Mouse (Mus musculus) ES-E14 (cell line): ENCODE results near the gene Wdpcp.

Experiments
- CHD2 ChIP-seq: IDR thresholded peaks from 2 replicates; pipeline ENCODE4 v1.6.1; 2014; ENCODE audit warnings: mild to moderate bottlenecking, low read depth, low read length, inconsistent platforms
- HCFC1 ChIP-seq: IDR thresholded peaks from 2 replicates; pipeline ENCODE4 v1.6.1; 2012; ENCODE audit warnings: low read length, inconsistent platforms, borderline replicate concordance; ENCODE audit not compliant: insufficient read depth
- ZC3H11A ChIP-seq: IDR thresholded peaks from 2 replicates; pipeline ENCODE4 v1.6.1; 2012; ENCODE audit warnings: low read depth, mild to moderate bottlenecking, inconsistent platforms, low read length, borderline replicate concordance
- ZNF384 ChIP-seq: IDR thresholded peaks from 2 replicates; pipeline ENCODE4 v1.6.1; 2012; ENCODE audit warnings: low read depth, low read length, inconsistent platforms

DNA sequence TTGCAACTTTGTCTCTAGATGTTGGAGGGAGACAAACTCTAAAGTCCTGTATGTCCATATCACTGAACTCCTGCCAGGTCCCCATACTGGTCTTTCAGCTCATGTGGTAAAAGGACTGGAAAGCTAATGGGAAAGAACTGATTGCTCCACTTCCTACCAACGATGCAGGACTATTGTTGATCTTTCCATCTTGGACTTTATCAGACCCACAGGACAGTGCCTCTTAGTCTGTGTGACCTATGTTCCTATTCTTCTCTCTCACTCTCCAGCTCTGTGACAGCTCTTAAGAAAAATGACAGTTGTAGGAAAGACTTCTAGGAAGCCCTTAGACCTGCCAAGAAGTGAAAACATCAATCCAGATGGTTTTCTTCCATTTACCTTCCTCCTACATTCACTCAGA, 25.4 kb upstream of the Wdpcp start:
- TF ChIP-seq ZNF384 = no peak
- no peak for TF ChIP-seq HCFC1
- no peak for TF ChIP-seq CHD2
- TF ChIP-seq ZC3H11A = no peak
